25 mouse cellular contexts compared by ENCODE assay signal in the genomic region with DNA sequence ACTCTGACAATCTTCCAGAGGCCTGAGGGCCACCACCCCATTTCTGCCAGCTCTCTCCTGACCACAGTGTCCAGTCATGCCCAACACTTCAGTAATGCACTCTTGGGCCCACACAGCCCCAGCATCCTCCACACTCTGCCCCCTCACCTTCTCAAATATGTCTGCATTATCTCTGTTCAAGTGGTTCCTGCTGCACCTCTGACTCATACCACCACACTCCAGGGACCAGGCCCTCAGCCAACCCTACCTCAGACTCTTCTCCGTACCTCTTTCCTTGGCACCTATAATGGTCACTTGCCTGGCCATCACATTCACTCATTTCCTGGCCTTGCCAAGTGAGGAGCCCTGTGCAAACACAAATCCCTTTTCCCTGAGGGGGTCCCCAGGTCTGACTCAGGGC.
"Had no signal": no experiment of that assay in that cellular context is flagged by ENCODE, and none has a peak within 500 bp of the region (broad histone marks: within the 10 kb centered on the region; RNA-seq: fewer than 3 reads in every experiment).

No protein-coding gene starts in this region.

- H3K4me3 ChIP-seq: heart, embryonic 13.5 days; heart, embryonic 15.5 days; hindbrain, embryonic 13.5 days; hindbrain, embryonic 15.5 days; kidney, embryonic 15.5 days; limb, embryonic 13.5 days; limb, embryonic 15.5 days; liver, embryonic 12.5 days had no signal

- H3K9ac ChIP-seq: heart, embryonic 13.5 days; heart, embryonic 15.5 days; hindbrain, embryonic 13.5 days; hindbrain, embryonic 15.5 days; kidney, embryonic 15.5 days; limb, embryonic 13.5 days; limb, embryonic 15.5 days; liver, embryonic 12.5 days had no signal

- DNase-seq: gastrocnemius, postnatal 14 days; gastrocnemius, postnatal 36 days; heart, adult 18-20 months; heart, postnatal 14 days; heart, postnatal 36 days; kidney, adult 11 months; kidney, adult 2 months; kidney, adult 9 months; kidney, postnatal 14 days; kidney, postnatal 36 days; layer of hippocampus, adult 9-11 months; layer of hippocampus, postnatal 36 days; left cerebral cortex, postnatal 4 days had no signal

- H3K9me3 ChIP-seq: heart, embryonic 13.5 days; heart, embryonic 15.5 days; hindbrain, embryonic 13.5 days; hindbrain, embryonic 15.5 days; kidney, embryonic 15.5 days; limb, embryonic 13.5 days; limb, embryonic 15.5 days; liver, embryonic 12.5 days had no signal

- H3K4me2 ChIP-seq: heart, embryonic 11.5 days; heart, embryonic 13.5 days; heart, embryonic 15.5 days; hindbrain, embryonic 13.5 days; hindbrain, embryonic 15.5 days; kidney, embryonic 15.5 days; limb, embryonic 13.5 days; limb, embryonic 15.5 days; liver, embryonic 12.5 days had no signal

- H3K36me3 ChIP-seq: heart, embryonic 13.5 days; heart, embryonic 15.5 days; hindbrain, embryonic 13.5 days; hindbrain, embryonic 15.5 days; kidney, embryonic 15.5 days; limb, embryonic 13.5 days; limb, embryonic 15.5 days; liver, embryonic 12.5 days had no signal

- ATAC-seq: hindbrain, postnatal 0 days; intestine, embryonic 16.5 days; liver, embryonic 12.5 days had no signal

- H3K4me1 ChIP-seq: heart, embryonic 13.5 days; heart, embryonic 15.5 days; hindbrain, embryonic 13.5 days; hindbrain, embryonic 15.5 days; limb, embryonic 13.5 days; limb, embryonic 15.5 days; liver, embryonic 12.5 days had no signal

- H3K27me3 ChIP-seq: hindbrain, embryonic 13.5 days; hindbrain, embryonic 15.5 days; kidney, embryonic 15.5 days; liver, embryonic 12.5 days had no signal

- H3K27ac ChIP-seq: heart, embryonic 13.5 days; heart, embryonic 15.5 days; hindbrain, embryonic 13.5 days; hindbrain, embryonic 15.5 days; hindbrain, postnatal 0 days; kidney, embryonic 15.5 days; kidney, postnatal 0 days; limb, embryonic 13.5 days; limb, embryonic 15.5 days; liver, embryonic 12.5 days had no signal
